Mouse (Mus musculus): ENCODE results near the gene Palb2.

- TF ChIP-seq CTCF (IDR thresholded peaks at IDR 0.05; ENCODE audit: low read depth), result no peak
- TF ChIP-seq EP300 (optimal IDR thresholded peaks at IDR 0.05), result no peak
Observed at GRCm38 (mm10) chr7:122108206-122108605, 24.6 kb downstream of the Palb2 start.
